Comparison of ENCODE assay signal across 26 mouse cellular contexts in genomic region chr4:128373196-128373595, GRCm38 (mm10).
"Had no signal": no experiment of that assay in that cellular context is flagged by ENCODE, and none has a peak within 500 bp of the region (broad histone marks: within the 10 kb centered on the region; RNA-seq: fewer than 3 reads in every experiment).

No protein-coding gene starts in this region.

- ATAC-seq: hindbrain, embryonic 16.5 days; inflammation-experienced regulatory T-cells, adult 6 months; intestine, embryonic 15.5 days; intestine, postnatal 0 days had no signal

- H3K4me2 ChIP-seq: heart, embryonic 12.5 days; hindbrain, embryonic 12.5 days; hindbrain, embryonic 14.5 days; intestine, embryonic 15.5 days; limb, embryonic 12.5 days; liver, embryonic 11.5 days; liver, embryonic 13.5 days had no signal

- H3K9me3 ChIP-seq: heart, embryonic 10.5 days; heart, embryonic 12.5 days; hindbrain, embryonic 10.5 days; hindbrain, embryonic 12.5 days; intestine, embryonic 15.5 days; limb, embryonic 10.5 days; limb, embryonic 12.5 days; liver, embryonic 13.5 days had no signal

- H3K36me3 ChIP-seq: heart, embryonic 10.5 days; heart, embryonic 12.5 days; hindbrain, embryonic 10.5 days; intestine, embryonic 15.5 days; limb, embryonic 10.5 days; limb, embryonic 12.5 days; liver, embryonic 13.5 days had no signal

- DNase-seq: gastrocnemius, adult 2 months; gastrocnemius, postnatal 10 days; gastrocnemius, postnatal 25 days; heart, adult 18-20 months; heart, postnatal 10 days; heart, postnatal 4 days; kidney, adult 18-20 months; kidney, adult 8-10 months; kidney, postnatal 10 days; kidney, postnatal 25 days; kidney, postnatal 4 days; liver; liver, embryonic 13.5 days had no signal

- H3K4me1 ChIP-seq: heart, embryonic 10.5 days; heart, embryonic 12.5 days; hindbrain, embryonic 10.5 days; hindbrain, embryonic 12.5 days; intestine, embryonic 15.5 days; limb, embryonic 10.5 days; limb, embryonic 12.5 days; liver, embryonic 13.5 days had no signal

- H3K9ac ChIP-seq: heart, embryonic 12.5 days; hindbrain, embryonic 12.5 days; hindbrain, embryonic 14.5 days; intestine, embryonic 15.5 days; limb, embryonic 12.5 days; liver, embryonic 13.5 days had no signal

- H3K4me3 ChIP-seq: gastrocnemius, adult 2 months; heart, embryonic 10.5 days; heart, embryonic 12.5 days; hindbrain, embryonic 10.5 days; hindbrain, embryonic 12.5 days; intestine, embryonic 15.5 days; layer of hippocampus, adult 2 months; limb, embryonic 10.5 days; limb, embryonic 12.5 days; liver, embryonic 13.5 days had no signal

- H3K27ac ChIP-seq: gastrocnemius, adult 2 months; heart, embryonic 10.5 days; hindbrain, embryonic 10.5 days; hindbrain, embryonic 12.5 days; hindbrain, embryonic 14.5 days; intestine, embryonic 15.5 days; layer of hippocampus, adult 2 months; limb, embryonic 10.5 days; limb, embryonic 12.5 days; liver, embryonic 13.5 days had no signal

- H3K27me3 ChIP-seq: heart, embryonic 12.5 days; hindbrain, embryonic 12.5 days; intestine, embryonic 15.5 days; liver, embryonic 13.5 days had no signal
